Mouse (Mus musculus) forebrain, embryonic 10.5 days (tissue): ENCODE data around the gene Fgf2. TPM values are rescaled to one million over a fixed set of nuclear protein-coding genes. Genes with fewer than 3 reads are reported as not detected.

Source experiments
- DNase-seq: peaks from one replicate; pipeline ENCODE4 v3.0.0-alpha.2; 2017; ENCODE audit warnings: low spot score; ENCODE audit errors: extremely low spot score
- H3K27ac ChIP-seq: fragments of 300-500 bp; sonication (generic); 2 replicates; pipeline ENCODE4 v1.5.1; 2016; ENCODE audit warnings: mild to moderate bottlenecking
- H3K27me3 ChIP-seq: fragments of 300-500 bp; sonication (generic); 2 replicates; pipeline ENCODE4 v1.6.1; 2016; ENCODE audit warnings: mild to moderate bottlenecking; ENCODE audit not compliant: poor library complexity, severe bottlenecking
- H3K36me3 ChIP-seq: fragments of 300-500 bp; sonication (generic); replicated peaks from 2 replicates; pipeline ENCODE4 v1.6.1; 2016; ENCODE audit warnings: mild to moderate bottlenecking, moderate library complexity
- H3K4me1 ChIP-seq: fragments of 300-500 bp; sonication (generic); 2 replicates; pipeline ENCODE4 v1.6.1; 2016
- H3K4me3 ChIP-seq: fragments of 300-500 bp; sonication (generic); 2 replicates; pipeline ENCODE4 v1.5.1; 2016; ENCODE audit warnings: mild to moderate bottlenecking, moderate library complexity
- H3K9me3 ChIP-seq: fragments of 300-500 bp; sonication (generic); 2 replicates; pipeline ENCODE4 v1.6.1; 2016; ENCODE audit warnings: mild to moderate bottlenecking, moderate library complexity
- WGBS: fragments of 180-500 bp; shearing (Covaris S2); methylation state at CpG from one replicate; pipeline ENCODE4 v1.1.7; 2016; 5-methylcytosine and 5-hydroxymethylcytosine counted together
- polyA plus RNA-seq: library from polyadenylated mRNA; unstranded; fragments of >200 nt; fragmentation: Nextera tagmentation; extraction: Ambion mirVana; gene quantifications from 2 replicates; pipeline ENCODE4 v1.2.1, GENCODE M21; 2016

Fgf2 gene
- polyA plus RNA-seq: 0.36 and 0.80 TPM in 2 replicates

- H3K4me1 ChIP-seq: peaks cover 17% of the 10 kb centered on the region
- peak; percentile 55 for DNase-seq
- peak within 1 kb of the TSS; percentile 85 for H3K27ac ChIP-seq
- peak within 1 kb of the TSS; percentile 87 for H3K4me3 ChIP-seq
- no peaks in the 10 kb centered on the region for H3K9me3 ChIP-seq
- no peaks in the 10 kb centered on the region for H3K36me3 ChIP-seq
- peaks cover 54% of the 10 kb centered on the region for H3K27me3 ChIP-seq
- WGBS: under 1% methylated on average over 74 of the region's 75 CpGs
Observed at GRCm38 (mm10) chr3:37348221-37349165, at the start of gene Fgf2. Fgf2 (plus strand) TSS chr3:37348346.

DNA sequence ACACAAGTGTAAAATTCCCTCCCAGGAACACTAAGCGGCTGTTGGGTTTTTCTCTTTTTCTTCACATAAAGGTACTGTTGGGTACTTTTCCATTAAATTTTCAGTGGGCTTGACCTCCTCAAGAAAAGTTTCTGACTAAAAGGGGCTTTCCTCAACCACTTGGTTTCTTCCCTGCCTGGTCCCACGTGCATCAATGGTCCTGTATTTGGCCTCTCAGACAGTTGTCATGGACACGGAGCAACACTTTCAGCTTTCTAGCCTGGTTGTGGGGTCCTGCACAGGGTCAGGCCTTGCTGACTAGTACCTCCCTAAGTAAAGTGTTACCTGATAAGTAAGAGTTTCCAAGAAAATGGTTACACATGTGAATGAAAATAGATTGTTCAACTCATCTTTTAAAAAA lies 48.7 kb upstream of the Fgf2 start:
- WGBS: 76% methylated on average over 3 of the region's 3 CpGs
- Histone ChIP-seq H3K36me3 (no peaks in the 10 kb centered on the region), H3K9me3 (no peaks in the 10 kb centered on the region; the same call in 1 of the 2 replicates), H3K27me3 (no peaks in the 10 kb centered on the region), H3K4me1 (no peaks in the 10 kb centered on the region), H3K4me3 (no peak overlapping the region), H3K27ac (no peak overlapping the region)
- no peak for DNase-seq

DNA sequence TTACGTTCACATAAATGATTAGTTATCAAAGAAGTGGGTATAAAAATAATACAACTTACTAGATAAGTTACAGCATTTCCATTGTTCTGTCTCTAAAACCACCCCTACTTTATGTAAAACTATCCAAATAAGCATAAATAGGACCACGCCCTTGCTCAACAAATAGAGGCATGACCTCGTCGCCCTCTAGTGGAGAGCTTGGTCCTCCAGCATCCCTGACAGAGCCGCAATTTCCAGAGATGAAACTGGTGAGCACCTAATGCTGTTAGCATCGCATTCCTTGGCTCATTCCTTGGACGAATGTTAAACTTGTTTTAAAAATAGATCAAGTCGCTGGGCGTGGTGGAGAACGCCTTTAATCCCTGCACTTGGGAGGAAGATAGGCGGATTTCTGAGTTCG lies 45.5 kb upstream of the Fgf2 start:
- Histone ChIP-seq H3K36me3 (no peaks in the 10 kb centered on the region), H3K4me1 (no peaks in the 10 kb centered on the region), H3K27me3 (no peaks in the 10 kb centered on the region), H3K9me3 (no peaks in the 10 kb centered on the region; the same call in 1 of the 2 replicates), H3K27ac (no peak overlapping the region), H3K4me3 (no peak overlapping the region)
- 39% methylated on average over 12 of the region's 12 CpGs for WGBS
- DNase-seq: peak; percentile 50

- no peaks in the 10 kb centered on the region for H3K4me1 ChIP-seq
- H3K9me3 ChIP-seq: no peaks in the 10 kb centered on the region; the same call in 1 of the 2 replicates
- WGBS: 72% methylated on average over 8 of the region's 8 CpGs
- H3K36me3 ChIP-seq: no peaks in the 10 kb centered on the region
- no peak overlapping the region for H3K4me3 ChIP-seq
- DNase-seq: no peak
- H3K27ac ChIP-seq: no peak overlapping the region
- no peaks in the 10 kb centered on the region for H3K27me3 ChIP-seq
Observed at GRCm38 (mm10) chr3:37303392-37304139, 44.6 kb upstream of the Fgf2 start.

DNA sequence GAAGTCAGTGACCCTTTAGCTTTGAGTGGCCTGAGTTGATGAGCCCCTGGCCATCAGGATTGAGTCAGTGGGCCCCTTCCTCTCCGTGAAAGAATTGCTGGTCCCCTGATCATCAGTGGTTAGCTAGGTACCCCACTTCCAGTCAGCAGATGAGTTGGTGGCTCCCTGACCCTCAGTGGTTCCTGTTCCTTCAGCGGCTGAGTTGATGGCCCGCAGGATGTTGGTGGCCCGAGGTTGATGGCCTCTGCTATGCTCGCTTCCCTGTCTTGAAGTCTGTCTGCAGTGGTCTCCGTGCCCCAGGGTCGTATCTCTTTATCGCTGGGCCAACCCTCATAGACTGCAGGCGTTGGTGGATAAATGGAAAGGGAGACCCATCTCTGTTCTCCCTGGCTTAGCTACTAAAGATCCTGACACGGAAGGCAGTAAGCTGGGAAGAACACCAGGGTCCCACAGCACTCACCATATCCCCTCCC lies 36.2 kb upstream of the Fgf2 start:
- Histone ChIP-seq H3K27ac (peak overlapping the region; percentile 98), H3K9me3 (no peaks in the 10 kb centered on the region), H3K27me3 (no peaks in the 10 kb centered on the region), H3K4me1 (peaks cover 19% of the 10 kb centered on the region), H3K4me3 (peak overlapping the region; percentile 92), H3K36me3 (no peaks in the 10 kb centered on the region; the same call in 1 of the 2 replicates)
- 5% methylated on average over 10 of the region's 10 CpGs for WGBS
- no peak for DNase-seq

GRCm38 (mm10) chr3:37312370-37312941 lies 35.7 kb upstream of the Fgf2 start, which contains the start of the genes Bbs12 and Cetn4:
Bbs12 (plus strand) TSS chr3:37312554.
Cetn4 (minus strand) TSS chr3:37312708.
- Histone ChIP-seq H3K4me1 (peaks cover 19% of the 10 kb centered on the region), H3K4me3 (peak within 1 kb of the TSS; percentile 92), H3K27ac (peak within 1 kb of the TSS; percentile 98), H3K9me3 (no peaks in the 10 kb centered on the region), H3K36me3 (no peaks in the 10 kb centered on the region; the same call in 1 of the 2 replicates), H3K27me3 (no peaks in the 10 kb centered on the region)
- under 1% methylated on average over 54 of the region's 54 CpGs for WGBS
- DNase-seq: peak; percentile 97

DNA sequence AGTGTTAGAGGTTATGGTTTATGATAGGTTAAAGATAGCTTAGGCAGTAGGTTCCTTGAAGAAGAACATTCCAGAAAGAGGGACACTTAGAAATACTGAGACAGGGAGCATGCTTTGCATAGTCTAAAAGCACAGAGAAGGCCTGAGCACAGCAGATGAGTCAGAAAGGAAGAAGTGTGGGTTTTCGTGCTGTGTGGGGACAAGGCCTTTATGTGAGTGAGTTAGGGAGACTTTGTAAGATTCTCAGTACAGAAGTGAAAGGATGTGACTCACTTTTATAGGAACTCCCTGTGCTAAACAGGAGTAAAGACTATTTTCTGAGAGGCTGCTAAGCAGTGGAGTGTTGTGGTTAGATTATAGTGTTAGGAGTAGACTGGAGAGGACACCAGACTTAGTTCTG lies 34.8 kb upstream of the Fgf2 start:
- H3K9me3 ChIP-seq: no peaks in the 10 kb centered on the region
- peak overlapping the region; percentile 92 for H3K4me3 ChIP-seq
- WGBS: 50% methylated on average over 1 of the region's 1 CpGs
- H3K36me3 ChIP-seq: no peaks in the 10 kb centered on the region; the same call in 1 of the 2 replicates
- peaks cover 19% of the 10 kb centered on the region for H3K4me1 ChIP-seq
- no peaks in the 10 kb centered on the region for H3K27me3 ChIP-seq
- DNase-seq: no peak
- H3K27ac ChIP-seq: no peak overlapping the region

- Histone ChIP-seq H3K4me1 (peaks cover 19% of the 10 kb centered on the region), H3K27ac (no peak overlapping the region), H3K36me3 (peaks cover 27% of the 10 kb centered on the region), H3K9me3 (no peaks in the 10 kb centered on the region), H3K4me3 (no peak overlapping the region), H3K27me3 (no peaks in the 10 kb centered on the region)
- 94% methylated on average over 1 of the region's 1 CpGs for WGBS
- no peak for DNase-seq
Observed at GRCm38 (mm10) chr3:37316233-37316632, 31.9 kb upstream of the Fgf2 start.

DNA sequence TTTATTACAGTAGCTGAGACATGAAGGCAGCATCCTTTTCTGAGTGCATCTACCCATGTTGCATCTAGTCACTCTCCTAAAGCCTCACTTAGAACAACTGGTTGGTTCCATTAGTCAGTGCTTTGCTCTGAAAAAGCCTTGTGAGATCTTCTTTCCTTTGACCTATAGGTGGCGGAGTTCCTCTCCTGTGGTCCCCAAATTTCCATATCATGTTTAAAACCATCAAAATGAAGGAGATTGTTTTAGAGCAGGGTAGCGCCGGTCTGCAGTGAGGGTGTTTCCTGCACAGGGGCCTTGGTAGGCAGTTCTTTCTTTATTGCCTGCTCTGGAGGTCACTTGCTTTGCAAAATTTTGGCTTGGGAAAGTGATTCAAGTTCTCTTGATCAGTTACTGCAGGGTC lies 23.8 kb upstream of the Fgf2 start:
- Histone ChIP-seq H3K36me3 (peaks cover 24% of the 10 kb centered on the region), H3K4me1 (no peaks in the 10 kb centered on the region), H3K9me3 (no peaks in the 10 kb centered on the region), H3K4me3 (no peak overlapping the region), H3K27ac (no peak overlapping the region), H3K27me3 (no peaks in the 10 kb centered on the region)
- DNase-seq: no peak
- WGBS: 51% methylated on average over 3 of the region's 3 CpGs

DNA sequence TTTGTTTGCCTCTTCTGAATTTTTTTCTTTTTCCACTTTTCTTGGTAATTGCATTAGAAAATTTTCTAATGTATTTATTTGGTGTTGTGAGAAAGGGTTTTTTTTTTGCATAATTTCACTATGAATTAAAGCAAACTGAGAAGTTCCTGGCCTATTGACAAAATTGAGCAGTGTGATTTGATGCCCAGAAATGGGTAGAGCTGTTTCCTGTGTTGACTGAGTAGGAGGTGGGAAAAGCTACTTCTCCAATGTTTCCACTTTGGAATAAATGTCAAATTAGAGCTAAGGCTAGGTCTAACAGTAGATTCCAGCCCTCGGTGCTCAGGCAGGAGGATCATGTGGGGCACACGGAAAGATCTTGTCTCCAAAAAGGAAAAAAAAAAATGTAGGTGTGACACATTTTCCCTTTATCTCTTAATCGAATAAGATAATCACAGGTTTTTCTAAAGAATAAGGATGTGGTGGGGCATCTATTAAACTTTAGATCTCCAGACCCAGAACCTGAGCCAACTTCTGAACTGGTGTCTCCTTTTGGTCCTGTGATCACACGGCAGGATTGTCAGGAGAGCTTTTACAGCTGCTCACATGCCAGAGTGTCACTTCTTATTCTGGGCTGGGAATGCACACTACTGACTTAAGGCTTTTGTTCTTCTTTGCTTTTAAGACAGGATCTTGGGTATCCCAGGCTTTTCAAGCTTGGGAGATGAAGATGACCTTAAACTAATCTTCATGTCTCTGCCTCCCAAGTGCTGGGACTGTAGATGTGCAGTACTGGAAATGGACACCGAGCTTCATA lies 22.6 kb upstream of the Fgf2 start:
- 92% methylated on average over 5 of the region's 5 CpGs for WGBS
- no peaks in the 10 kb centered on the region for H3K4me1 ChIP-seq
- H3K4me3 ChIP-seq: no peak overlapping the region
- H3K9me3 ChIP-seq: no peaks in the 10 kb centered on the region
- DNase-seq: no peak
- no peak overlapping the region for H3K27ac ChIP-seq
- H3K27me3 ChIP-seq: no peaks in the 10 kb centered on the region
- H3K36me3 ChIP-seq: peaks cover 12% of the 10 kb centered on the region

DNA sequence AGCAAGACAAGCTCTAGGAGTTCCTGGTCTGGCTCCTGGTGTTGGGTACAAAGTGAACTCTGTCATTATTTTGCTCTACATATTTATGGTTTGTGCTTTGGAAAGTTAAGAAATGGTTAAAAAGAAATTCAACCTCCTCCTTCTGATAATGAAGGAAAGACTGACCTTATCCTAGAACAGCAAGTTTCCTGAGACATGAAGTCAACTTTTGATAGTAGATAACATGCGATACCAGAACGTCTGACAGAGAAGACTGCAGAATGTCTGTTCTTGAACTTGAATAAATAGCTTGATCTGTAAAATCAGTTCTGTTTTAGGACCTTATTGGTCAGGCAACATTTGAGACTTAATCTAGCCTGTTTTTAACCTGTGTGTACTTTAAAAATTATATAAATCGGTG lies 21.5 kb upstream of the Fgf2 start:
- Histone ChIP-seq H3K4me3 (no peak overlapping the region), H3K27me3 (no peaks in the 10 kb centered on the region), H3K4me1 (no peaks in the 10 kb centered on the region), H3K27ac (no peak overlapping the region), H3K9me3 (no peaks in the 10 kb centered on the region), H3K36me3 (peaks cover 1% of the 10 kb centered on the region; the same call in 1 of the 2 replicates)
- DNase-seq: no peak
- WGBS: 92% methylated on average over 3 of the region's 3 CpGs

GRCm38 (mm10) chr3:37328489-37328888 lies 19.7 kb upstream of the Fgf2 start:
- Histone ChIP-seq H3K27ac (no peak overlapping the region), H3K4me3 (no peak overlapping the region), H3K4me1 (no peaks in the 10 kb centered on the region), H3K9me3 (no peaks in the 10 kb centered on the region), H3K27me3 (no peaks in the 10 kb centered on the region), H3K36me3 (no peaks in the 10 kb centered on the region)
- no peak for DNase-seq
- 92% methylated on average over 2 of the region's 2 CpGs for WGBS
